Mouse (Mus musculus) frontal cortex, postnatal 36 days (tissue): ENCODE measurements around the gene Cops8.

Experiments used
- DNase-seq, 2 experiments: peaks; one replicate each; pipeline ENCODE4 v3.0.0; 2022; ENCODE audit warnings: low spot score in 2 of 2

Gene Cops8

GRCm38 (mm10) chr1:90602759-90603560 lies at the start of gene Cops8:
Gene Cops8 (plus strand): TSS chr1:90602981.
- peak; percentile 99 for DNase-seq

GRCm38 (mm10) chr1:90557140-90557539 lies 45.6 kb upstream of the Cops8 start:
- no peak for DNase-seq

- DNase-seq: no peak
These were observed 41.6 kb upstream of the Cops8 start for GRCm38 (mm10) chr1:90560942-90561726.

- no peak for DNase-seq
These were observed 38.8 kb upstream of the Cops8 start for GRCm38 (mm10) chr1:90563945-90564344.

- no peak for DNase-seq
These were observed 35.9 kb upstream of the Cops8 start for GRCm38 (mm10) chr1:90566664-90567440.

- no peak for DNase-seq
These were observed 28.9 kb upstream of the Cops8 start for GRCm38 (mm10) chr1:90573831-90574230.

- DNase-seq: no peak
These were observed 27.9 kb upstream of the Cops8 start for GRCm38 (mm10) chr1:90574845-90575244.

GRCm38 (mm10) chr1:90577417-90577816 lies 25.4 kb upstream of the Cops8 start:
- no peak for DNase-seq

- DNase-seq: no peak
These were observed 20.1 kb upstream of the Cops8 start for GRCm38 (mm10) chr1:90582635-90583034.

GRCm38 (mm10) chr1:90588021-90588734 lies 14.6 kb upstream of the Cops8 start:
- DNase-seq: peak; percentile 79 to 89

GRCm38 (mm10) chr1:90590797-90591196 lies 12.0 kb upstream of the Cops8 start:
- DNase-seq: peak in 1 of 2 experiments; percentile 47

- peak; percentile 72 to 81 for DNase-seq
These were observed 10.0 kb upstream of the Cops8 start for GRCm38 (mm10) chr1:90592784-90593183.

GRCm38 (mm10) chr1:90599226-90599625 lies 3.6 kb upstream of the Cops8 start:
- no peak for DNase-seq

- DNase-seq: no peak
These were observed 1.7 kb upstream of the Cops8 start for GRCm38 (mm10) chr1:90601096-90601495.

GRCm38 (mm10) chr1:90603561-90603887 lies 743 bp downstream of the Cops8 start:
- no peak for DNase-seq

GRCm38 (mm10) chr1:90609363-90609762 lies 6.6 kb downstream of the Cops8 start:
- DNase-seq: no peak

- no peak for DNase-seq
These were observed 14.5 kb downstream of the Cops8 start for GRCm38 (mm10) chr1:90617258-90617657.

GRCm38 (mm10) chr1:90633415-90634030 lies 30.7 kb downstream of the Cops8 start:
- DNase-seq: no peak

- no peak for DNase-seq
These were observed 31.5 kb downstream of the Cops8 start for GRCm38 (mm10) chr1:90634205-90634745.

GRCm38 (mm10) chr1:90638335-90638734 lies 35.6 kb downstream of the Cops8 start:
- DNase-seq: no peak
